Mouse (Mus musculus): ENCODE data around the gene Olfr820. TPM values are rescaled to one million over a fixed set of nuclear protein-coding genes. Genes with fewer than 3 reads are reported as not detected.
"Not testable (repeated sequence)": the region's sequence is repeated elsewhere in the genome, so short reads cannot be mapped to it uniquely, and the experiment has no call there.

Olfr820 gene
- not detected in 2 replicates for polyA plus RNA-seq (2015; fragmentation: Nextera tagmentation; extraction: Ambion mirVana)

DNA sequence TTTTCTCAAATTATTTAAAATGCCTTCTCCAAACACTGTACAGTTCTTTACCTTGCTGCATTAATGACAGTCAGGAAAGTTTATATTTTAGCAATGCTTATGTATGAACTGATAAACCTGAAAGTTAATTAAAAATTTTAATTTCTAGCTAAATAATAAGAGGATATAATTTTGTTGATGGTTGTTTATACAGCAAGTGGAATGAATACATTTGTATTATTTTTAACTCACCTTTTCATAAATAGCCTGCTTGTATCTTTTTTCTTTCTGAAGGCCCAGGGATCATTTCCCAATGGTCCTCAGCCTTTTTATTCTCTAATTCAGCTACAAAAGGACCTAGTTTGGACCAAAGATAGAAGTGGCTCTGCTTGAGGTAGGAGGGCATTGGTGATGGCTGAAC, at the start of gene Olfr820:
Gene Olfr820 (plus strand): TSS at position 301 of the 400 bp plus-strand sequence.
- H3K4me1 ChIP-seq (ENCODE audit: control insufficient read depth, insufficient read depth, low read depth, low read length): no peaks in the 10 kb centered on the region
- H3K36me3 ChIP-seq (ENCODE audit: control insufficient read depth, insufficient read depth, low read length): no peaks in the 10 kb centered on the region
- H3K27me3 ChIP-seq (replicated peaks; ENCODE audit: control insufficient read depth, insufficient read depth, low read length): no peaks in the 10 kb centered on the region
- no peak for ATAC-seq
- H3K9ac ChIP-seq (ENCODE audit: low read depth, low read length): no peak within 1 kb of the TSS
- H3K9me3 ChIP-seq (ENCODE audit: control insufficient read depth, low read length): no peaks in the 10 kb centered on the region
- no peak within 1 kb of the TSS for H3K27ac ChIP-seq (ENCODE audit: low read depth, low read length)
- no peak within 1 kb of the TSS for H3K4me2 ChIP-seq (ENCODE audit: low read length)
- H3K4me3 ChIP-seq (ENCODE audit: low read length): no peak within 1 kb of the TSS

- 100% methylated on average over 2 of the region's 3 CpGs for WGBS
These were observed 46.2 kb upstream of the Olfr820 start for GRCm38 (mm10) chr10:129966232-129966631.

DNA sequence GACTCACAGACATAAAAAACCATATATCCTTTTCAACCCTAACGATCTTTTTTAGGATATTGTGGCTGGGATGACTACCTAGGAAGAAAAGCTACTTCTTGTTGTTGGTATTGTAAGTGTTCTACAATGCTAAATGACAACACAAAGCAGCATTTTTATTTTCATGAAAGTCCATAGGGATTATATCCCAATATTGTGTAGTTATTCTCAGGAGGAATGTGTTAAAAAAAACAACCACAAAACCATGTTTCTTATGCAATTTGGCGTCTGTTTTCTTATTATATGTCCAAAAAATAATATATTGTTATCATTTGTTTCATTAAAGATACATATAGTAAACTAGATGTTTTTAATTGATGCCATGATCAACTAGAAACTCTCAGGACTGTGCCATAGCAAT, 45.3 kb upstream of the Olfr820 start, which contains the start of gene Olfr819:
Gene Olfr819 (minus strand): TSS at position 101 of the 400 bp plus-strand sequence.
- H3K4me1 ChIP-seq (ENCODE audit: control insufficient read depth, insufficient read depth, low read depth, low read length); H3K27ac ChIP-seq (ENCODE audit: low read depth, low read length); H3K9me3 ChIP-seq (ENCODE audit: control insufficient read depth, low read length); ATAC-seq; H3K36me3 ChIP-seq (ENCODE audit: control insufficient read depth, insufficient read depth, low read length); H3K9ac ChIP-seq (ENCODE audit: low read depth, low read length); H3K4me3 ChIP-seq (ENCODE audit: low read length); H3K27me3 ChIP-seq (replicated peaks; ENCODE audit: control insufficient read depth, insufficient read depth, low read length); H3K4me2 ChIP-seq (ENCODE audit: low read length): not testable (repeated sequence)
- 80% methylated on average over 2 of the region's 2 CpGs for WGBS

More at GRCm38 (mm10) chr10:129966232-129966631, 46.2 kb upstream of the Olfr820 start:
- not testable (repeated sequence) for H3K4me2 ChIP-seq (ENCODE audit: low read length); H3K9me3 ChIP-seq (ENCODE audit: control insufficient read depth, low read length); H3K27me3 ChIP-seq (replicated peaks; ENCODE audit: control insufficient read depth, insufficient read depth, low read length); H3K4me3 ChIP-seq (ENCODE audit: low read length); H3K4me1 ChIP-seq (ENCODE audit: control insufficient read depth, insufficient read depth, low read depth, low read length); H3K27ac ChIP-seq (ENCODE audit: low read depth, low read length); H3K36me3 ChIP-seq (ENCODE audit: control insufficient read depth, insufficient read depth, low read length); ATAC-seq; H3K9ac ChIP-seq (ENCODE audit: low read depth, low read length)

DNA sequence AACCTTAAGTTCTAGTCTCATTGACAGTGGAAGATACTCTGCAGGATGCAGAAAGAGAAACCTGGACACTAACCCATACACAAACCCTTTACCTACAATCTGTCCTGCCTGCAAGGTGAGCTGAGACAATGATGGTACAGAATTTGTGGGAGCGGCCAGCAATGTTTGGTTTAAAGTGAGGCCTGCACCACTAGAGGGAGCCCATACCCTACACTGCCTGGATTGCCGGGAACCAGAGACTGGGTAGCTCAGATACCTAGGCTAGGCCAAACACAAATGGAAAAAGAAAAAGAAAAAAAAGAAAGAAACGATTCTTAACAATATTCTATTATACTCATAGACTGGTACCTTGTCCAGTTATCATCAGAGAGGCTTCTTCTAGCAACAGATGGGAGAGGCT, 39.4 kb upstream of the Olfr820 start:
- WGBS: no CpG with 5 or more reads among the region's 3 CpGs
- not testable (repeated sequence) for H3K4me1 ChIP-seq (ENCODE audit: control insufficient read depth, insufficient read depth, low read depth, low read length); H3K27ac ChIP-seq (ENCODE audit: low read depth, low read length); H3K9me3 ChIP-seq (ENCODE audit: control insufficient read depth, low read length); H3K36me3 ChIP-seq (ENCODE audit: control insufficient read depth, insufficient read depth, low read length); H3K9ac ChIP-seq (ENCODE audit: low read depth, low read length); ATAC-seq; H3K27me3 ChIP-seq (replicated peaks; ENCODE audit: control insufficient read depth, insufficient read depth, low read length); H3K4me3 ChIP-seq (ENCODE audit: low read length); H3K4me2 ChIP-seq (ENCODE audit: low read length)

GRCm38 (mm10) chr10:129976040-129976439, 36.4 kb upstream of the Olfr820 start, which contains the start of gene Olfr247:
TSS of gene Olfr247 (minus strand) at chr10:129976140.
- not testable (repeated sequence) for H3K4me2 ChIP-seq (ENCODE audit: low read length); H3K27ac ChIP-seq (ENCODE audit: low read depth, low read length); H3K4me3 ChIP-seq (ENCODE audit: low read length); H3K4me1 ChIP-seq (ENCODE audit: control insufficient read depth, insufficient read depth, low read depth, low read length); H3K27me3 ChIP-seq (replicated peaks; ENCODE audit: control insufficient read depth, insufficient read depth, low read length); ATAC-seq; H3K9me3 ChIP-seq (ENCODE audit: control insufficient read depth, low read length); H3K9ac ChIP-seq (ENCODE audit: low read depth, low read length); H3K36me3 ChIP-seq (ENCODE audit: control insufficient read depth, insufficient read depth, low read length)
- WGBS: no CpG with 5 or more reads among the region's 2 CpGs

- not testable (repeated sequence) for H3K4me3 ChIP-seq (ENCODE audit: low read length); H3K9me3 ChIP-seq (ENCODE audit: control insufficient read depth, low read length); H3K9ac ChIP-seq (ENCODE audit: low read depth, low read length); H3K4me1 ChIP-seq (ENCODE audit: control insufficient read depth, insufficient read depth, low read depth, low read length); H3K4me2 ChIP-seq (ENCODE audit: low read length); H3K27me3 ChIP-seq (replicated peaks; ENCODE audit: control insufficient read depth, insufficient read depth, low read length); H3K36me3 ChIP-seq (ENCODE audit: control insufficient read depth, insufficient read depth, low read length); ATAC-seq; H3K27ac ChIP-seq (ENCODE audit: low read depth, low read length)
- WGBS: no CpG with 5 or more reads among the region's 3 CpGs
These were observed 30.6 kb upstream of the Olfr820 start for GRCm38 (mm10) chr10:129981867-129982266.

- not testable (repeated sequence) for H3K9ac ChIP-seq (ENCODE audit: low read depth, low read length); ATAC-seq; H3K27me3 ChIP-seq (replicated peaks; ENCODE audit: control insufficient read depth, insufficient read depth, low read length); H3K27ac ChIP-seq (ENCODE audit: low read depth, low read length); H3K36me3 ChIP-seq (ENCODE audit: control insufficient read depth, insufficient read depth, low read length); H3K9me3 ChIP-seq (ENCODE audit: control insufficient read depth, low read length); H3K4me2 ChIP-seq (ENCODE audit: low read length); H3K4me1 ChIP-seq (ENCODE audit: control insufficient read depth, insufficient read depth, low read depth, low read length); H3K4me3 ChIP-seq (ENCODE audit: low read length)
- no CpG with 5 or more reads among the region's 1 CpGs for WGBS
These were observed 27.5 kb upstream of the Olfr820 start, which contains the start of gene Gm10310 for GRCm38 (mm10) chr10:129984962-129985361. TSS of gene Gm10310 (minus strand) at chr10:129985062.

DNA sequence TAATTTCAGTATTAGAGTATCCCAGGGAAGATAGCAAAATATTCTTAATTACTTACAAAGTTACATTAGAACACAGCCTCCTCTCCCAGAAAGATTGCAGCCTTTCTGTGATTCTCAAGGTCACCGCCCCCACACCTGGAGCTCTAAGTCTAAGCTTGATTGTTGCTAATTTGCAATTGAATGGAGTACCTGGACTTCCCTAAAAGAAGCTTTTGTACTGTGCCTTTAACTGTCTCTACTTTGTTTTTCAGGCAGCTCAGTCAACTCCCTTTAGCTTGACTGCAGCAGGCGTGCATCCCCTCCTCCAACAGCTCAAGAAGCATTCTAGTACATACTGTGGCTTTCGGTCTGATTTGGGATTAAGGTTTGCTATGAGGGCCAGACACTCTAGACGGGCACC, 8.3 kb upstream of the Olfr820 start:
- H3K27me3 ChIP-seq (replicated peaks; ENCODE audit: control insufficient read depth, insufficient read depth, low read length); H3K4me3 ChIP-seq (ENCODE audit: low read length); H3K4me1 ChIP-seq (ENCODE audit: control insufficient read depth, insufficient read depth, low read depth, low read length); H3K27ac ChIP-seq (ENCODE audit: low read depth, low read length); H3K36me3 ChIP-seq (ENCODE audit: control insufficient read depth, insufficient read depth, low read length); H3K9me3 ChIP-seq (ENCODE audit: control insufficient read depth, low read length); H3K4me2 ChIP-seq (ENCODE audit: low read length); ATAC-seq; H3K9ac ChIP-seq (ENCODE audit: low read depth, low read length): not testable (repeated sequence)
- 90% methylated on average over 4 of the region's 4 CpGs for WGBS

DNA sequence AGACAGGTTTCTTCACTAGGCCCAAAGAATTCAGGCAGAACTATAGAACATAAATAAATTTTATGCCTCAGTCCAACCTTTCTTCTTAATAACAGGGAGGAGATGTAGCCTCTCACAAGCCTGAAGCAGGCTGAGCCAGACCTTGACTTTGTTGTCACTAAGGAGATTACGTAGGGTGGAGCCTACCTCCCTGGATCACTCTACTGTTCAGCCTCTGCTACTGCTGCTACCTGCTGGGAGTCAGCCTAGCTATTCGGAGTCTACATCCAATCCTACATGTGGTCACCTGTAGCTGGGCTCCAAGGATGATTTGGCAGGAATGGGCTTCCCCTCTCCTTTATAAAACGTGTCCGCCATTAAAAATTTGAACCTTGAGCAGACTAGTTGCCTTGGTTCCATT, 7.1 kb upstream of the Olfr820 start:
- not testable (repeated sequence) for H3K9ac ChIP-seq (ENCODE audit: low read depth, low read length); H3K4me3 ChIP-seq (ENCODE audit: low read length); H3K4me2 ChIP-seq (ENCODE audit: low read length); H3K9me3 ChIP-seq (ENCODE audit: control insufficient read depth, low read length); H3K27ac ChIP-seq (ENCODE audit: low read depth, low read length); H3K27me3 ChIP-seq (replicated peaks; ENCODE audit: control insufficient read depth, insufficient read depth, low read length); ATAC-seq; H3K36me3 ChIP-seq (ENCODE audit: control insufficient read depth, insufficient read depth, low read length); H3K4me1 ChIP-seq (ENCODE audit: control insufficient read depth, insufficient read depth, low read depth, low read length)
- 90% methylated on average over 4 of the region's 4 CpGs for WGBS

- H3K4me1 ChIP-seq (ENCODE audit: control insufficient read depth, insufficient read depth, low read depth, low read length): no peaks in the 10 kb centered on the region
- no peaks in the 10 kb centered on the region for H3K36me3 ChIP-seq (ENCODE audit: control insufficient read depth, insufficient read depth, low read length)
- H3K9ac ChIP-seq (ENCODE audit: low read depth, low read length): no peak within 1 kb of the TSS
- H3K9me3 ChIP-seq (ENCODE audit: control insufficient read depth, low read length): no peaks in the 10 kb centered on the region
- no peak within 1 kb of the TSS for H3K27ac ChIP-seq (ENCODE audit: low read depth, low read length)
- ATAC-seq: no peak
- H3K27me3 ChIP-seq (replicated peaks; ENCODE audit: control insufficient read depth, insufficient read depth, low read length): no peaks in the 10 kb centered on the region
- H3K4me2 ChIP-seq (ENCODE audit: low read length): no peak within 1 kb of the TSS
- no peak within 1 kb of the TSS for H3K4me3 ChIP-seq (ENCODE audit: low read length)
These were observed 17.6 kb downstream of the Olfr820 start, which contains the start of gene Olfr821 for GRCm38 (mm10) chr10:130030048-130030447. TSS of gene Olfr821 (plus strand) at chr10:130030348.
